Mouse (Mus musculus) gastrocnemius, postnatal 36 days (tissue): ENCODE measurements around the gene Evc2. TPM values are rescaled to one million over a fixed set of nuclear protein-coding genes. Genes with fewer than 3 reads are reported as not detected.

Source experiments
- DNase-seq, 2 experiments: peaks; one replicate each; pipeline ENCODE4 v3.0.0; 2022
- intact Hi-C: fragments of 180-260 bp; cut with DNase I; formaldehyde crosslinking; loops from one replicate; pipeline ENCODE4 v1.15.1; 2025
- total RNA-seq, 2 experiments: library from RNA; stranded (reverse); gene quantifications; 2 replicates each; pipeline ENCODE4 v1.2.3; 2021

Evc2 gene
- total RNA-seq, 2 experiments from 2014 or later, result 7.9 to 8.5 TPM

GRCm38 (mm10) chr5:37467646-37468045 is 129.3 kb downstream of the Evc2 start:
- DNase-seq, result no peak
- intact Hi-C loops, result no loop called here

- no peak for DNase-seq
- intact Hi-C loops, result no loop called here
These were observed 130.7 kb downstream of the Evc2 start for GRCm38 (mm10) chr5:37469031-37469430.

- intact Hi-C loops, result no loop called here
These were observed 133.3 kb downstream of the Evc2 start for GRCm38 (mm10) chr5:37471584-37471983.

GRCm38 (mm10) chr5:37472025-37472608 is 133.8 kb downstream of the Evc2 start:
- intact Hi-C loops, result no loop called here

More at GRCm38 (mm10) chr5:37471584-37471983, 133.3 kb downstream of the Evc2 start:
- no peak for DNase-seq

More at GRCm38 (mm10) chr5:37472025-37472608, 133.8 kb downstream of the Evc2 start:
- DNase-seq, result no peak

Other genes starting within 250 kb of the Evc2 start
- gene Crmp1, start 96.6 kb upstream of the Evc2 start, total RNA-seq, result under 1 TPM in 1 of 2 experiments, not detected in 1; 0.38 TPM
- 10 to 100 TPM; 25.4 to 26.9 TPM for gene Evc, start 1.6 kb upstream of the Evc2 start, total RNA-seq